Mouse (Mus musculus): Measurements from ENCODE around the gene Il17ra.

Il17ra gene

GRCm38 (mm10) chr6:120463086-120463871 is at the start of gene Il17ra:
Gene Il17ra (plus strand): TSS chr6:120463247.
- DNase-seq (ENCODE audit: low read depth, low spot score) = peak; percentile 61

- no peak for DNase-seq (ENCODE audit: low read depth, low spot score)
Observed at GRCm38 (mm10) chr6:120438161-120438560, 24.9 kb upstream of the Il17ra start.

DNA sequence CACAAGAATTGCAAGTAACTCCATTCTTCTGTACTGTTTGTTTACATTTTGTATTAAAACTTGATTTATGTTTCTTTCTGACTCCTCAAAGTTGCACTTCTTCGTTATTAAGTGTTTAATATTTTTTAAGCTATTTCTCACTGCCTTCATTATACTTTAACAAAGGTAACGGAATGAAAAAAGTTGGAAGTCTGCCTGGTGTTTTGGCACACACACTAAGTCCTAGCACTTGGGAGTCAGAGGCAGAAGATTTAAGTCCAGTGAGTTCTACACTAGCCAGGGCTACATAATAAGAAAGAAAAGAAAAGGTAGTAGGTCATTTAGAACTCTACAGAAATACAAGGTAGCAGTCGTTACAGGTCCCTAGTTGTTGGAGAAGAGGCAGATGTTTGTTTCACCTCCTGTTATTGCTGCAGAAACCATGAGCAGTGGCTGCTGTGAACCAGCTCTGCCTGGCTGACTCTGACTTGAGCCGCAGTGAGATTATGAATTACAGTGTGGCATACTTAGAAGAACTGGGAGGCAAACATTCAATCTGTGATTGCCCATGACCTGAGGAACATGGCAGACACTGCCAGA is 20.8 kb upstream of the Il17ra start:
- DNase-seq (ENCODE audit: low read depth, low spot score) = no peak

GRCm38 (mm10) chr6:120443363-120444355 is 19.4 kb upstream of the Il17ra start:
- DNase-seq (ENCODE audit: low read depth, low spot score) = no peak

GRCm38 (mm10) chr6:120450208-120450607 is 12.8 kb upstream of the Il17ra start:
- DNase-seq (ENCODE audit: low read depth, low spot score) = no peak

GRCm38 (mm10) chr6:120452384-120453102 is 10.5 kb upstream of the Il17ra start:
- DNase-seq (ENCODE audit: low read depth, low spot score) = no peak

- no peak for DNase-seq (ENCODE audit: low read depth, low spot score)
Observed at GRCm38 (mm10) chr6:120453103-120453445, 10.0 kb upstream of the Il17ra start.

- DNase-seq (ENCODE audit: low read depth, low spot score) = no peak
Observed at GRCm38 (mm10) chr6:120453556-120453955, 9.5 kb upstream of the Il17ra start.

- no peak for DNase-seq (ENCODE audit: low read depth, low spot score)
Observed at GRCm38 (mm10) chr6:120454627-120455077, 8.4 kb upstream of the Il17ra start.

DNA sequence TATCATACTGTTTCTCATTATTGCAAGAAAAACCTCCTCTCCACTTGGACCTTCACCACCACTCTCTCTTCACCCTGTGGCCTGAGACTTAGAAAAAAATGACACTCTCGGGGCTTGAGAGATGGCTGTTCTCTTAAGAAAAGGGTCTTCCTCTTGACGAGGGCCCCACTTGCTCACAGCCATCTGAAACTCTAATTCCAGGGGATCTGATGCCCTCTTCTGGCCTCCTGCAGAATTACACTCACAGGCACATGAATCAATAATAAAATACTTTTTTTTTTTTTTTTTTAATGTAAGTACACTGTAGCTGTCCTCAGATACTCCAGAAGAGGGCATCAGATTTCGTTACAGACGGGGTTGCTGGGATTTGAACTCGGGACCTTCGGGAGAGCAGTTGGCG is 6.0 kb upstream of the Il17ra start:
- peak; percentile 45 for DNase-seq (ENCODE audit: low read depth, low spot score)

- no peak for DNase-seq (ENCODE audit: low read depth, low spot score)
Observed at GRCm38 (mm10) chr6:120457751-120458150, 5.3 kb upstream of the Il17ra start.

DNA sequence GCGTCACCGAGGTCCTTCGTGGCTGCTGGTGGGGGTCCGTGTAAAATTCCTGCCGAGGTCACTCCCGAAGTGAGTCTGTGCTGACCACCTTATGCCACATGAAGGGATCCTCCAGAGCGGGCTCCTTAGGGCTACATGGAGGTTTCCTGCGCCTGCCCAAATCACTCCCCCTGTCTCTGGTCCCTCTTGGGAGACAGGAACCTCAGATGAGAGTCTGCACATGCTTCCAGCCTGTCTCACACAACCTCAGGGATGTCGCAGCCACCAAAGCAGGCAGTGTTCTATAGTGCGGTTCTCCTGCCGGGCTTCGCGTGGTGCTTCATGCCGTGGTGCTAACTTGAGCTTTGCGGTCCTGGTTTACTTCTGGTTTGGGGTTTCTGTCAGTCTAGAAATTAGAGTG is 1.8 kb upstream of the Il17ra start:
- no peak for DNase-seq (ENCODE audit: low read depth, low spot score)

- DNase-seq (ENCODE audit: low read depth, low spot score) = no peak
Observed at GRCm38 (mm10) chr6:120462251-120462650, 796 bp upstream of the Il17ra start.

DNA sequence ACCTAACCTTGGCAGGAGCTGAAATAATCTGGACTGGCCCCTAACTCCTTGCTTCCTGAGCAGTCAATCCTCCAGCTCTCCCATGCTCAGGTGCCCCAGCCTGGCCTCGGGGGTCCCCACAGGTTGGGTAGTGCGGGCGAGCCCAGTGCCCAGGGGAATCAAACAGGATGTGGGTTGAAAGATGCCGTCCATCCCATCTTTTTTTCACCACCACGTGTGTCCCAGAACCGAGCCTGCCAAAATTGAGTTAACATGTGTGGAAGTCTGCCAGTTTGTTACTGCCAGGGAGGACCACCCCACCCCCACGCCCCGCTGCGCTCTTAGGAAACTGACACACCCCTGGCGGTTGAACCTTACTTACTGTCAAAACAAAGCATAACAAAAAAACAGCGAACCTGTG is 837 bp downstream of the Il17ra start:
- no peak for DNase-seq (ENCODE audit: low read depth, low spot score)

GRCm38 (mm10) chr6:120464406-120464939 is 1.4 kb downstream of the Il17ra start:
- DNase-seq (ENCODE audit: low read depth, low spot score) = no peak

DNA sequence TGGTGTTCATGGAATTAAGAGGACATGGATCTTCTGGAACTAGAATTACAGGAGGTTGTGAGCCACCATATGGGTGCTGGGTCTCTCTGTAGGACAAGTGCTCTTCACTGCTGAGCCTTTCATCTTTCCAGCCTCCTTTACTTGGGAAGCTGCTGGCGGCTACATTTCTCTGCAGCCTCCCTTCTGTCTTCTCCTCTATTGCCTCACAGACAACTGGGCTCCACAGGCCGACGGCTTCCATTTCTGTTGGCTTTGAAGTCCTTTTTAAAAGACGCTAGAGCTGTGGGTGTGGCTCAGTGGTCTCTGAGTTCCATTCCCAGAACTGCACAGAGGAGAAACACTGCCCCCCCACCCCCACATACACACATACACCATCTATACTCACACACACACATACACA is 2.3 kb downstream of the Il17ra start:
- no peak for DNase-seq (ENCODE audit: low read depth, low spot score)

GRCm38 (mm10) chr6:120466609-120467329 is 3.7 kb downstream of the Il17ra start:
- DNase-seq (ENCODE audit: low read depth, low spot score) = no peak

- no peak for DNase-seq (ENCODE audit: low read depth, low spot score)
Observed at GRCm38 (mm10) chr6:120468259-120468658, 5.2 kb downstream of the Il17ra start.

- no peak for DNase-seq (ENCODE audit: low read depth, low spot score)
Observed at GRCm38 (mm10) chr6:120469268-120469667, 6.2 kb downstream of the Il17ra start.

GRCm38 (mm10) chr6:120469770-120470169 is 6.7 kb downstream of the Il17ra start:
- DNase-seq (ENCODE audit: low read depth, low spot score) = no peak

DNA sequence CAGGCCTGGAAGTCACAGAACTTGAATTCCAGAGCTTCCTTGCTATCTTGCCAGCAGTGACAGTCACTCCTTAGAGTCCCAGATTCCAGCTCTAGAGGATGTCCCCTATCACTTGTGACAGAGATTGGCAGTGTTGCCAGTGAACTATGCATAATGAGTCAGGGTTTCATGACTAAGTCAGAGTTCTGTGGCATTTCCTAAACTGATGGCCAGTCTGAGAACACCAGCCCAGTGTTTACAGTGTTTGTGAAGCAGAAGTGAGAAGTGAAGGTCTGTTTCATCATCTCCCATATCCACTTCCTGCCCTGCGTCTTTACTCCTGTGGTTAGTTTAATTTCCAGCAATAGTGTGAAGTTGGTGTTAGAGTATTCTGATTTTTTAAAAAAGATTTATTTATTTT is 7.6 kb downstream of the Il17ra start:
- DNase-seq (ENCODE audit: low read depth, low spot score) = no peak

Measured in WW6 (cell line).